Mouse (Mus musculus) forebrain, embryonic 10.5 days (tissue): ENCODE results near the gene Clpsl2. TPM values are rescaled to one million over a fixed set of nuclear protein-coding genes. Genes with fewer than 3 reads are reported as not detected.
A peak's percentile ranks its signal among the peaks of the same experiment; 100 is the strongest.

Experiments used
- DNase-seq: peaks from one replicate; pipeline ENCODE4 v3.0.0-alpha.2; 2017; ENCODE audit warnings: low spot score; ENCODE audit errors: extremely low spot score
- H3K27ac ChIP-seq: fragments of 300-500 bp; sonication (generic); 2 replicates; pipeline ENCODE4 v1.5.1; 2016; ENCODE audit warnings: mild to moderate bottlenecking
- H3K27me3 ChIP-seq: fragments of 300-500 bp; sonication (generic); 2 replicates; pipeline ENCODE4 v1.6.1; 2016; ENCODE audit warnings: mild to moderate bottlenecking; ENCODE audit not compliant: poor library complexity, severe bottlenecking
- H3K36me3 ChIP-seq: fragments of 300-500 bp; sonication (generic); replicated peaks from 2 replicates; pipeline ENCODE4 v1.6.1; 2016; ENCODE audit warnings: mild to moderate bottlenecking, moderate library complexity
- H3K4me1 ChIP-seq: fragments of 300-500 bp; sonication (generic); 2 replicates; pipeline ENCODE4 v1.6.1; 2016
- H3K4me3 ChIP-seq: fragments of 300-500 bp; sonication (generic); 2 replicates; pipeline ENCODE4 v1.5.1; 2016; ENCODE audit warnings: mild to moderate bottlenecking, moderate library complexity
- H3K9me3 ChIP-seq: fragments of 300-500 bp; sonication (generic); 2 replicates; pipeline ENCODE4 v1.6.1; 2016; ENCODE audit warnings: mild to moderate bottlenecking, moderate library complexity
- WGBS: fragments of 180-500 bp; shearing (Covaris S2); methylation state at CpG from one replicate; pipeline ENCODE4 v1.1.7; 2016; 5-methylcytosine and 5-hydroxymethylcytosine counted together
- polyA plus RNA-seq: library from polyadenylated mRNA; unstranded; fragments of >200 nt; fragmentation: Nextera tagmentation; extraction: Ambion mirVana; gene quantifications from 2 replicates; pipeline ENCODE4 v1.2.1, GENCODE M21; 2016

Gene Clpsl2
- polyA plus RNA-seq, 1 experiment from 2014 or later: not detected

GRCm38 (mm10) chr17:28514555-28514954 is 34.7 kb upstream of the Clpsl2 start:
- H3K27me3 ChIP-seq: peaks cover 75% of the 10 kb centered on the region
- H3K4me1 ChIP-seq: peaks cover 70% of the 10 kb centered on the region
- no peaks in the 10 kb centered on the region for H3K36me3 ChIP-seq
- no peak overlapping the region for H3K4me3 ChIP-seq
- peaks cover 7% of the 10 kb centered on the region; the same call in 1 of the 2 replicates for H3K9me3 ChIP-seq
- no peak for DNase-seq
- H3K27ac ChIP-seq: no peak overlapping the region
- 74% methylated on average over 5 of the region's 5 CpGs for WGBS

DNA sequence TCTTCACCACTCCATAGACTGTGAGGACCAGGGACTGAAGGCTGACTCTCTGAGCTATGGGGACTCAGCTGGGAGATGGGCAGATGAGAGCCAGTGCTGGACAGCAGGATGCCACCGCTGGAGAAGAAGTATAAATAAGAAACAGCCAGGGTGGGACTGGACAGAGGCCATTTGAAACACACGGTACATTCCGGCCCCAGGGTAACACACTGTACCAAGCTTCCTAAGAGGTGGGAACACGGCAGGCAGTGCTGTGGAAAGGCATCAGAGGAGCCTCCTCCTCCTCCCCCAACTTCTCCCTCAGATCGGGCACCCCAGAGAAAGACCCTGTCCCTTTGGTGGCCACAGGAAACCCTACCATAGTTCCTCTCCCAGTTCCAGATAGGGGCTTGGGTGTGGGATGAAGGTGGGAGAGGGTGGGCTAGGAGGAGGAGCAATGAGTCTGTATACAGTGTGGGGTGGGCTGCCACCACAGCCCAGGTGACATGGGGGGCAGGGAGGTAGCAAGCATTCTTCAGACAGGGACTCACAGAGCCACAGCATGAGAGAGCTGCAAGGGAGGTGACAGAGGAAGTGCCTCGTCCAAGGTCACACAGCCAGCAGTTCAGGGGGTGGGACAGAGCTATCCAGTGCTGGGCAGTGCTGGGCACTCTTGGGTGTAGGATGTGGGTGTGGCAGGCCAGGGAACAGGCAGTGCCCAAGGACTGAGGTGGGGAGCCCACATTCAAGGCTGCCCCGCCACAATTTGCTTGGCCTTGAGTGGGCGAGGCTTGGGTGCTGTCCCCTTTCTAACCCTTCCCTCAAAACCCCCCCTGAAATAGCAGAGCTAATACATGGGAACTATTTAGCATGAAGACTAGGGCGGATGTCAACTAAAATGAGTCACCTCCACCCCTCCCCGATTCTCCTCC is 33.5 kb upstream of the Clpsl2 start:
- Histone ChIP-seq H3K27ac (no peak overlapping the region), H3K27me3 (peaks cover 75% of the 10 kb centered on the region), H3K9me3 (peaks cover 7% of the 10 kb centered on the region; the same call in 1 of the 2 replicates), H3K4me3 (no peak overlapping the region), H3K36me3 (no peaks in the 10 kb centered on the region), H3K4me1 (peaks cover 64% of the 10 kb centered on the region)
- WGBS: 76% methylated on average over 10 of the region's 10 CpGs
- no peak for DNase-seq

DNA sequence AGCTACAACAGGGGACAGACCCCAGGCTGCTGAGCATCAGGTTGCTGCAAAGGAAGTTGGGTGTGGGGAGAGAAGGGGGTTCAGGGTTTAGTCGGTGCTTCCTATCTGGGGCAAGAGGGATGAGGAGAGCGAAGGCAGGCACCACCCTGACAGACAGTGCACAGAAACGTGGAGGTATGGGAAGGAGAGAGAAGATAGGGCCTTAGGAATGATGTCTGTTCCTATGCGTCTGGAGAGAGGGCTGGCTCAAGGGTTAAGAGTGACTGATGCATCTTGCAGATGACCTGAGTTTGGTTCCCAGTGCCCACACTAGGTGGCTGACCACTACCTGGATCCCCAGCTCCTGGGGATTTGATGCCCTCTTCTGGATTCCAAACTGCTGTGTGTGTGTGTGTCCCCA is 32.3 kb upstream of the Clpsl2 start:
- DNase-seq: no peak
- Histone ChIP-seq H3K4me3 (no peak overlapping the region; the same call in 1 of the 2 replicates), H3K27ac (no peak overlapping the region), H3K27me3 (peaks cover 77% of the 10 kb centered on the region), H3K9me3 (peaks cover 7% of the 10 kb centered on the region; the same call in 1 of the 2 replicates), H3K36me3 (no peaks in the 10 kb centered on the region), H3K4me1 (peaks cover 55% of the 10 kb centered on the region)
- 82% methylated on average over 4 of the region's 4 CpGs for WGBS

DNA sequence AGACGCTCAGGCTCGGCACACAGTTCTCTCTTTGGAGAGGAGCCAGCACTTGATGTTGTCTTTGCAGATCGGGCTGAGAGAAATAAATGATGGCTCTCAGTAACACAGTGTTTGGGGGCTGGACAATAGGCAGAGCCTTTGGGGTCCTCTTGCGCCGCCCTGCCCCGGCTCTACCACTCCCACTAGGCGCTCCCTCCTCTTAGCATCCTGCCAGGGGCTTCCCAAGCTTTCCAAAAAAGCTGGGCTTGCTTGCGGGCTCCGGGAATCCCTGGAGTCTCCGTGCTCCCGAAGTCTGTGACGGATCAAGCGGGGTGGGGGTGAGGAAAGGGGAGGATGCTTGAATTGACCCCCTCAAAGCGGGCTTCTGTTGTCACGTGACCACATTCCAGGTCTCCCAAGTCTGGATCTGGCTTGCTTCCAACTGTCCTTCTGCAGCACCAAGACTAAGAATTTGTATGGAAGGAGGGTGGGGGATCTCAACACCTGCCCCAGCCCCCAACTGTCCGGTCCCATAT is 31.7 kb upstream of the Clpsl2 start, which contains the start of gene Fkbp5:
TSS of gene Fkbp5 (minus strand) at position 87 of the 515 bp plus-strand sequence.
- H3K36me3 ChIP-seq: no peaks in the 10 kb centered on the region
- peaks cover 78% of the 10 kb centered on the region for H3K27me3 ChIP-seq
- H3K9me3 ChIP-seq: peaks cover 7% of the 10 kb centered on the region; the same call in 1 of the 2 replicates
- WGBS: 6% methylated on average over 16 of the region's 16 CpGs
- peak within 1 kb of the TSS; percentile 59 for H3K4me3 ChIP-seq
- H3K27ac ChIP-seq: peak within 1 kb of the TSS; percentile 85
- DNase-seq: peak; percentile 34
- H3K4me1 ChIP-seq: peaks cover 55% of the 10 kb centered on the region

GRCm38 (mm10) chr17:28517956-28518614 is 31.1 kb upstream of the Clpsl2 start:
- no peaks in the 10 kb centered on the region for H3K36me3 ChIP-seq
- peak overlapping the region; percentile 85 for H3K27ac ChIP-seq
- H3K9me3 ChIP-seq: peaks cover 7% of the 10 kb centered on the region; the same call in 1 of the 2 replicates
- H3K4me1 ChIP-seq: peaks cover 57% of the 10 kb centered on the region
- peak overlapping the region; percentile 59 for H3K4me3 ChIP-seq
- H3K27me3 ChIP-seq: peaks cover 78% of the 10 kb centered on the region
- peak; percentile 53 for DNase-seq
- WGBS: under 1% methylated on average over 46 of the region's 46 CpGs

GRCm38 (mm10) chr17:28518615-28519071 is 30.6 kb upstream of the Clpsl2 start:
- WGBS: 17% methylated on average over 8 of the region's 8 CpGs
- Histone ChIP-seq H3K27me3 (peaks cover 84% of the 10 kb centered on the region), H3K4me1 (peaks cover 63% of the 10 kb centered on the region), H3K36me3 (no peaks in the 10 kb centered on the region), H3K9me3 (peaks cover 7% of the 10 kb centered on the region; the same call in 1 of the 2 replicates), H3K4me3 (peak overlapping the region; percentile 59), H3K27ac (peak overlapping the region; percentile 85)
- DNase-seq: no peak

- WGBS: 93% methylated on average over 3 of the region's 3 CpGs
- no peak overlapping the region for H3K27ac ChIP-seq
- H3K4me3 ChIP-seq: no peak overlapping the region
- peaks cover 7% of the 10 kb centered on the region; the same call in 1 of the 2 replicates for H3K9me3 ChIP-seq
- no peaks in the 10 kb centered on the region for H3K36me3 ChIP-seq
- peaks cover 61% of the 10 kb centered on the region for H3K4me1 ChIP-seq
- H3K27me3 ChIP-seq: peaks cover 92% of the 10 kb centered on the region
- DNase-seq: no peak
Measured at GRCm38 (mm10) chr17:28519827-28520226, 29.4 kb upstream of the Clpsl2 start.

- Histone ChIP-seq H3K36me3 (no peaks in the 10 kb centered on the region), H3K27me3 (peaks cover 86% of the 10 kb centered on the region), H3K27ac (no peak overlapping the region), H3K4me1 (peaks cover 53% of the 10 kb centered on the region), H3K9me3 (peaks cover 7% of the 10 kb centered on the region; the same call in 1 of the 2 replicates), H3K4me3 (no peak overlapping the region)
- no peak for DNase-seq
- WGBS: 87% methylated on average over 4 of the region's 4 CpGs
Measured at GRCm38 (mm10) chr17:28520561-28520960, 28.6 kb upstream of the Clpsl2 start.

DNA sequence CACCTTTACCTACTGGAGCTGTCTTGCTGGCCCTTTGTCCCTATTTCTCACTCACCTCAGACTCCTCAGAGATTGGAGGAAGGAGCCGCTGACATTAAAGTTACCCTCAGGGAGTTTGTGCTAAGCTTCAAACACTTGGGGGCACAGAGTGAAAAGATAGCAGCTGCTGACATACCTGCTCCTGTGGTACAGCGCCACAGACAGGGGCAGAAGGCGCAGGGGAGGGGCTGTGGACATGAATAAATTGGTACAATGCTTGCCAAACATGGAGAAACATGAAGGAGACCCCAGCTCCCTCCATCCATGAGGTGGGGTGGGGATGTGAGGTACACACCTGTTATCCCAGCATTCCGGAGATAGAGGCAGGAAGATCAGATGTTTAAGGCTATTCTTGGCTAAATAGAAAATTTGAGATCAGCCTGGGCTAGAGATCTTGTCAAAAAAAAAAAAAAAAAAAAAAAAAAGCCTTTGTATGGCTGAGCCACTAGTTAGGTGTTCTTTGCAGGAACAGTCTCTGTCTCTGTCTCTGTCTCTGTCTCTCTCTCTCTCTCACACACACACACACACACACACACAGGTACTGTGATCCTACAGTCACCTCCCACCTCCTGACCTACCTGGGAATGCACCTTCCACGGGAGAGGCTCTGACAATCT is 28.0 kb upstream of the Clpsl2 start:
- DNase-seq: no peak
- Histone ChIP-seq H3K36me3 (no peaks in the 10 kb centered on the region), H3K9me3 (peaks cover 7% of the 10 kb centered on the region; the same call in 1 of the 2 replicates), H3K4me1 (peaks cover 49% of the 10 kb centered on the region), H3K27me3 (peaks cover 80% of the 10 kb centered on the region), H3K27ac (no peak overlapping the region), H3K4me3 (no peak overlapping the region)
- WGBS: 68% methylated on average over 5 of the region's 5 CpGs

- peaks cover 75% of the 10 kb centered on the region for H3K27me3 ChIP-seq
Measured at GRCm38 (mm10) chr17:28521920-28522319, 27.3 kb upstream of the Clpsl2 start.

GRCm38 (mm10) chr17:28522623-28523354 is 26.4 kb upstream of the Clpsl2 start:
- WGBS: under 1% methylated on average over 66 of the region's 66 CpGs
- H3K27me3 ChIP-seq: peaks cover 73% of the 10 kb centered on the region

More at GRCm38 (mm10) chr17:28521920-28522319, 27.3 kb upstream of the Clpsl2 start:
- Histone ChIP-seq H3K27ac (no peak overlapping the region), H3K36me3 (no peaks in the 10 kb centered on the region), H3K9me3 (peaks cover 7% of the 10 kb centered on the region; the same call in 1 of the 2 replicates), H3K4me1 (peaks cover 49% of the 10 kb centered on the region), H3K4me3 (peak overlapping the region; percentile 78)
- DNase-seq: no peak
- WGBS: 41% methylated on average over 6 of the region's 6 CpGs

More at GRCm38 (mm10) chr17:28522623-28523354, 26.4 kb upstream of the Clpsl2 start:
- Histone ChIP-seq H3K4me3 (peak overlapping the region; percentile 78), H3K27ac (peak overlapping the region; percentile 87), H3K9me3 (peaks cover 7% of the 10 kb centered on the region; the same call in 1 of the 2 replicates), H3K36me3 (no peaks in the 10 kb centered on the region), H3K4me1 (peaks cover 43% of the 10 kb centered on the region)
- peak; percentile 85 for DNase-seq
